Mouse (Mus musculus): ENCODE measurements around the gene Def8.
"Not testable (repeated sequence)": the region's sequence is repeated elsewhere in the genome, so short reads cannot be mapped to it uniquely, and the experiment has no call there.

Gene Def8

GRCm38 (mm10) chr8:123414255-123414654 lies 9.1 kb upstream of the Def8 start:
- peak; percentile 50 for DNase-seq

GRCm38 (mm10) chr8:123414997-123415696 lies 8.2 kb upstream of the Def8 start:
- DNase-seq, result not testable (repeated sequence)

- peak; percentile 65 for DNase-seq
These were observed 7.1 kb upstream of the Def8 start for GRCm38 (mm10) chr8:123415967-123416943.

DNA sequence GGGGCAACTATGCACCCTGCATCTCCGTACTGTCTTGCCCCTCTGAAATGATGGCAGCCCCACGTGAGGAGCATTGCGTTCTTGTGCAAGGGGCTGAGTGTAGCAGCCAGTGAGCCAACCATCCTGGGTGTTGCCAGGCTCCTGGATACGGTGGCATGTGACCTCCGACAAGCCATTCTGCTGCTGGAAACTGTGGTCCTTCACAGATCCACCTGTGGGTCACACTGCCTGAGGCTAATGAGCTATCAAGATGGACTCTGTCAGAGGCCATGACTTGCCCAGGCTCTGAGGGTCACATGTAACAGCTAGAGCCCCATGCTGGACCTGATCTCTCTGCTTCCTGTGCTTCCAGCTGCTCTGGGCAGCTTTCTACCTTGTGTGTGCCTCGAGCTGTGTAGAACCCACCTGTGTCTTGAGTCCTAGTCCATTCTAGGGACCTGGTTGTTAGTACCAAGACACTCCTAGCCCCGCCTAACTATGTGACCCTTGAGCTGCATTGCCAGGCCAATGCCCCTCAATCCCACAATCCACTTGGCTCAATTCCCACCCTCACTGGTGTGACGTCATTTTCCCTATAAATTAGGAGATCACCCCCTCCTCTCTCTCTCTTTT lies 6.3 kb upstream of the Def8 start:
- no peak for DNase-seq

DNA sequence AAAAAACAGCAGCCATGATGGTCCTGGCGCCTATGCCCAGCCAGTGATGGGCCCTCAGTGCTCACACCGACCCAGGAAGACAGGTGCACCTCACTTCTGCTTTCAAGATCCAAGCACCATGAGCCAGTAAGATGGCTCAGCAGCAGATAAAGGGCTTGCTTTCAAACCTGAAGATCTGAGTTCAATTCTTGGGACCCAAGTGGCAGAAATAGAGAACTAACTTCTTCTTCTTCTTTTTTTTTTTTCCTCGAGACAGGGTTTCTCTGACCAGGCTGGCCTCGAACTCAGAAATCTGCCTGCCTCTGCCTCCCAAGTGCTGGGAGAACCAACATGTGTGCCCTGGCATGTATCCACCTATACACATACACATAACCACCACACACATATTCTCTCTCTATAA lies 3.6 kb upstream of the Def8 start:
- DNase-seq, result no peak

DNA sequence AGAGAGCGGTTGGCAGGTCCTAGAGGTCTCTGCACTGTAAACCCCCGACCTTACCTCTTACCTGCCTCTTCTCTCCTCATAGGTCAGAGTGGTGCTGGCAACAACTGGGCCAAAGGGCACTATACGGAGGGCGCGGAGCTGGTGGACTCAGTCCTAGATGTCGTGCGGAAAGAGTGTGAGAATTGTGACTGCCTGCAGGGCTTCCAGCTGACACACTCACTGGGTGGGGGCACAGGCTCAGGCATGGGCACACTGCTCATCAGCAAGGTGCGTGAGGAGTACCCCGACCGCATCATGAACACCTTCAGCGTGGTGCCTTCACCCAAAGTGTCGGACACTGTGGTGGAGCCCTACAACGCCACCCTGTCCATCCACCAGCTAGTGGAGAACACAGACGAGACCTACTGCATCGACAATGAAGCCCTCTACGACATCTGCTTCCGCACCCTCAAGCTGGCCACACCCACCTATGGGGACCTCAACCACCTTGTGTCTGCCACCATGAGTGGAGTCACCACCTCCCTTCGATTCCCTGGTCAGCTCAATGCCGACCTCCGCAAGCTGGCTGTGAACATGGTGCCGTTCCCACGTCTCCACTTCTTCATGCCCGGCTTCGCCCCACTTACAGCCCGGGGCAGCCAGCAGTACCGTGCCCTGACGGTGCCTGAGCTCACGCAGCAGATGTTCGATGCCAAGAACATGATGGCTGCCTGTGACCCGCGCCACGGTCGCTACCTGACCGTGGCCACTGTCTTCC lies 2.6 kb upstream of the Def8 start:
- DNase-seq, result no peak

- no peak for DNase-seq
These were observed 2.0 kb upstream of the Def8 start for GRCm38 (mm10) chr8:123421325-123421724.

DNA sequence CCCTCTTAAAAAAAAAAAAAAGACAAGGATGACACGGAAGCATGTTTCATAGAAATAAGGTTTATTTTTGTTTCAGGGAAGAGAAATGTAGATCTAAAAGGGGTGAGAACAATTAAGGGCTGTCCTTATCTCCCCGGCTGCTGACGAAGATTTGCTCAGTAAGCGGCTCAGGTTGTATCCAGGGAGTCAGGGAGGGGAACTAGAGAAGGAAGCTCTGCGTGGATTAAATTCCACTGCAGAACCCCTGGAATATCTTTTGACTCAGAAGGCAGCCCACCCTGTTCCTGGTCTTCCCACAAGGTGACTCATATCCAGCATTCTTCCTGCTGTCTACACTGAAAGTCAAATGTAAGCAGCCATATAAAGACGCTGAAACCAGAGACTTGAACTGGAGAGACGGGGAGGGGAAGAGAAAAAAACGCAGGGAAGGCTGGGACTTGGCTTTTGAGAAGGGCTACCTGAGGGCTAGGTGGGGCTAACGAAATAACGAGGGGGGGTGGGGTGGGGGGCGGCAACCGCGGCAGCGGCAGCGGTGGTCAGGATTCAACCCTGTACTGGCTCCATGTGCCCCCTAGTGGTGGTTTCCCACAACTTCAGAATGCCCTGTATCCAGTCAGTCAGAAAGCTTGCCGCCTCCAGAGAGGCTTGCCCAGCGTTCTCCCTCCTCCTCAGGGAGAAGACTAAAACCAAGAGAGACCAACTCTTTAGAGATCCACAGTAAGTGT lies 1.1 kb upstream of the Def8 start:
- peak; percentile 78 for DNase-seq

GRCm38 (mm10) chr8:123422781-123423159 lies 557 bp upstream of the Def8 start:
- no peak for DNase-seq

DNA sequence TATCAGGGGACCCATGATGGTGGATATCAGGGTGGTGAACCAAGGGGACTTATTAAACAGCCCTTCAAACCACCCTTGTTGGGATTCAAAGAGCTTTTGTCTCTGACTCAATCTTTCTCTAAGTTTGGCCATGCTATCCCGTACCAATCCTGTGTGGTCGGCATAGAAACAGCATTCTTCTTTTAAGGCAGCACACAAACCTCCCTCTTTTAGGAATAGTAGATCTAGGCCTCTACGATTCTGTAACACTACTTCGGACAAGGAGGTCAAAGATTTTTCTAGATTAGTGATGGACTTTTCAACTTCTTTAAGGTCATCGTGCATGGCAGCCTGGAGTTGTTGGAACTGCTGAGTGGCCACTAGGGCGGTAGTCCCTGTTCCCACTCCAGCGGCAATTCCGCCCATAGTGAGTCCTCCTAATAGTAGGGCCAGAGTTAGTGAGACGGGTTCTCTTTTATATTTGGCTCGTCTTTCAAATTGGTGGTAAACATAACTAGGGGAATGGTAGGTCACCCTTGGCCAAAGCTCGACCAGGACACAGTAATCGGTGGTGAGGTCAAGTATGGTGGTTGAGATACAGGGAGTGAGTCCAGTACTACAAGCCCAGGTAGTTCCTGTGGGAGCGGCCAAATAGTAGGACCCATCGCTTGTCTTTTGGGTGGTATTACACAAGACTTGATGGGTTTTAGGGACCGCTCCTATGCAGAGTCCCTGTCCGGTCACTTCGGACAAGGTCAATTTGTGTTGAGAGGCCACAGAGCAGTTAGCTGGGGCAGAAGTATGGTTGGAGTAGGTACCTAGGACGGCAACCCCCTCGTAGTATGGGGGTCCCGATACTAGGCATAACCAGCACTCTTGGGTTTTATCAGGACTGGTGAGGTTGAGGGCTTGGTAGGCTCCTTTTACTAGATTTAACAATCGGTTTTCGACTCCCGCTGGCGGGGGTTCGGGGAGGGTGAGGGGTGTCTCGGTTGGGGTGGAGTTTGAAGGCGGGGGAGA lies 3.5 kb downstream of the Def8 start:
- DNase-seq, result no peak

DNA sequence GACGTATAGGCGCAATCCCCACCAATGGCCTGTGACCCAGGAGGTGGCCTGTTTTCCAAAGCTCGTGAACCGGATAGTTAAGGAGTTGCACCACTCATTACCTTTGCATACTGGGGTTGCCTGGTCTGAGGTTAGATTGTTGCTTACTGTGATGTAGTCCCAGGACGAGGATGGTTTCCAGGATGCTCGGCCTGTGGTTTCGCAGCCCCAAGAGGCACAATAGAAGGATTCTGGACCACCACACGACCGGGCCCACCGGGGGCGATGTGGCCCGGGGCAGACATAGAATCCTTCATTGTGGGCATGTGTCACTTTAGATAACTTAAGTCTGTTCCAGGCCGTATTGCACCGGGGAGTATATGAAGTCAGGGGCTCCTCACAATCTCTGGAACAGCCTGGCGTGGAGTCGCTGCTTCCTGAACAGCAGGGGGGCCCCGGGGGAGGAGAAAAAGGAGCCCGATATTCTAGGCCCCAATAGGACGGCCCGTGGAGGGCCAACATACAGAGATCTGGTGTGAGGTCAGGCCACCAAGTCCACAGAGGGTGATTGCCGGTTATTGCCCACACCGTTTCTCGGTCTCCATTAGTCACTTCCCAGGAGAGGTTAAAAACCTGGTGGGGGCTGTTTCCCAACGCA lies 4.4 kb downstream of the Def8 start:
- no peak for DNase-seq

DNA sequence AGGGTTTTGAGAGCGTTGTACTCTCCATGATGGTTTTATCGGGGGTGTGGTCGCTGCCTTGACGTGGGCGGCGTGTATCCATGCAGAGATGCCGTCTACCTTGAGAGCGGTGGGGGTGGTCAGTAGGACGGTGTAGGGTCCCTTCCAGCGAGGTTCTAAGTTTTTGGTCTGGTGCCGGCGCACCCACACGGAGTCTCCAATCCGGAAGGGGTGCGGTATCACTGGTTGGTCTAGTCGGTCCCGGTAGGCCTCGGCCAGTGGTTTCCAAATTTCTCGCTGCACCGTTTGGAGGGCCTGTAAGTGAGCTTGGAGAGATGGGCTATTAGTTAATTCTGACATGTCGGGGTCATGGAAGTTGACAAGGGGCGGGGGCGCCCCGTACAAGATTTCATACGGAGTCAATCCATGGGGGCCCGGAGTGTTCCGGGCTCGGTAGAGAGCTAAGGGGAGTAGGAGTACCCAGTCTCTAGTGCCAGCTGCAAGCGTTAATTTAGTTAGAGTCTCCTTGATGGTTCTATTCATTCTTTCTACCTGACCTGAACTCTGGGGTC lies 5.1 kb downstream of the Def8 start:
- no peak for DNase-seq

DNA sequence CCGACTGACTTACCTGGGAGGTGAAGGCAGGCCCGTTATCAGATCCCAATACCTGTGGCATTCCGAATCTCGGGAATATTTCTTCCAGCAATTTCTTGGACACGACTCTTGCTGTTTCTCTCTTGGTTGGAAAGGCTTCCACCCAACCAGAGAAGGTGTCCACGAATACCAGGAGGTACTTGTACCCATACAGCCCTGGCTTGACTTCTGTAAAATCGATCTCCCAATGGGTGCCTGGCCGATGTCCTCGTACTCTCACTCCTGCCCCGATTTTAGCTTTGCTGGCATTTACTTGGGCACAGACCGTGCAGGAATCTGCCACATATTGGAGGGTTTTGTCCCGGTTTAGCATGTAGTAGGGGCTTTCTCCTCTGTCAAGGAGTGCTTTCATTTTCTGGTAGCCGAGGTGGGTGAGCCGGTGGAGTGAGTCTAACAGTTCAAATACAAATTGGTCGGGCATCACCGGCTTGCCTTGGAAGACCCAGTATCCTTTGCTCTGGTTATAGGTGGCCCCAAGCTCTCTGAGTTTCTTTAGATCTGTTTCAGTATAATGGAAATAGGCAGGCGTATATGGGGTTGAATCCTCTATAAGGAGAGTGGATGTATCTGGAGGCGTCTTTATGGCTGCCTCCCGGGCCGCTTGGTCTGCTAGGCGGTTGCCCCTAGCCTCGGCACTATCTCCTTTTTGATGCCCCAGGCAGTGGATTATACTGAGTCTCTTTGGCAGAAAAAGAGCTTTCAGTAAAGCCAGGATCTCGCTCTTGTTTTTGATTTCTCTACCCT lies 5.8 kb downstream of the Def8 start:
- DNase-seq, result no peak

DNA sequence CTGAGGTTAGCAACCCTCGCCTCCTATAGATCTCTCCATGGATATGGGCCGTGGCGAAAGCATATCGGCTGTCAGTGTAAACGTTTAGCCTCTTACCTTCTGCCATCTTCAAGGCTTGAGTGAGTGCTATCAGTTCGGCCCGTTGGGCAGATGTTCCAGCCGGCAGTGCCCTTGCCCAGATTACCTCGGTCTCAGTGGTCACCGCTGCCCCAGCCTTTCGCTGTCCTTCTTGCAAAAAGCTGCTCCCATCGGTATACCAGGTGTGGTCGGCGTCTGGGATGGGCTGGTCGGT lies 6.3 kb downstream of the Def8 start:
- DNase-seq, result not testable (repeated sequence)

- DNase-seq, result not testable (repeated sequence)
These were observed 7.6 kb downstream of the Def8 start for GRCm38 (mm10) chr8:123430936-123431335.

- no peak for DNase-seq
These were observed 8.5 kb downstream of the Def8 start for GRCm38 (mm10) chr8:123431616-123432365.

DNA sequence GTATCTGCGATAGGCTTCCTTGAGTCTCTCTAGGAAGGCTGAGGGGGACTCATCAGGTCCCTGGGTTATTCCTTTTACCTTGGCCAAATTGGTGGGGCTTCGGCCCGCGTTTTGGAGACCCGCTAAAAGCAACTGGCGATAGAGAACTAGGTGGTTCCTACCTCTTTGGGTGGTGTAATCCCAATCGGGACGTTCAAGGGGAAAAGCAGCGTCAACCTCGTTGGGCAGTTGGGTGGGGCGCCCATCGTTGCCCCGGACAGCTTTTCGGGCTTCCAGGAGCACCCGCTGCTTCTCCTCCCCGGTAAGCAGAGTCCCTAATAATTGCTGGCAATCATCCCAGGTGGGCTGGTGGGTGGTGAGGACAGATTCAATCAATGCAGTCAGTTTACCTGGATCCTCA lies 9.1 kb downstream of the Def8 start:
- no peak for DNase-seq

GRCm38 (mm10) chr8:123433241-123433974 lies 10.1 kb downstream of the Def8 start:
- not testable (repeated sequence) for DNase-seq

All from thymus, postnatal 14 days (tissue).